Mouse (Mus musculus): ENCODE measurements at regions not wholly inside any gene's neighbourhood (a gene's known extent, or its start where the extent isn't known, plus 50 kb on each side); places are given as distances from the start of the nearest gene placed in this dataset.

GRCm38 (mm10) chr2:78788222-78788621 is 79.7 kb upstream of the Ube2e3 start:
- TF ChIP-seq ZNF384 (IDR thresholded peaks at IDR 0.05; ENCODE audit: low read depth, low read length) (no peak), ETS1 (conservative IDR thresholded peaks at IDR 0.05; ENCODE audit: low read depth, low read length) (no peak), MAFK (IDR thresholded peaks at IDR 0.05; ENCODE audit: insufficient replicate concordance, low read length) (no peak), TBP (conservative IDR thresholded peaks at IDR 0.05; ENCODE audit: low read depth, low read length) (no peak), POLR2A (IDR thresholded peaks at IDR 0.05; ENCODE audit: low read depth, low read length) (no peak), CTCF (conservative IDR thresholded peaks at IDR 0.05 in 1 of 2, IDR thresholded peaks at IDR 0.05 in 1 of 2; ENCODE audit: low read depth in 2 of 2, low read length in 2 of 2) (no peak)
